Mouse (Mus musculus) heart, adult 2 months (tissue): ENCODE data around the gene Six2. TPM values are rescaled to one million over a fixed set of nuclear protein-coding genes. Genes with fewer than 3 reads are reported as not detected.

ENCODE experiments used
- DNase-seq, 2 experiments: peaks; one replicate each; pipeline ENCODE4 v3.0.0; 2021
- H3K27ac ChIP-seq: fragments of 200-600 bp; 2 replicates; pipeline ENCODE4 v1.8.1; 2022
- H3K27me3 ChIP-seq: fragments of 200-500 bp; 2 replicates; pipeline ENCODE4 v1.6.1; 2012; ENCODE audit warnings: mild to moderate bottlenecking, low read length, inconsistent platforms, mixed read lengths; ENCODE audit not compliant: control insufficient read depth, insufficient read depth
- H3K36me3 ChIP-seq: fragments of 200-500 bp; 2 replicates; pipeline ENCODE4 v1.6.1; 2012; ENCODE audit warnings: low read length, inconsistent platforms; ENCODE audit not compliant: control insufficient read depth, insufficient read depth
- H3K4me1 ChIP-seq: fragments of 200-500 bp; 2 replicates; pipeline ENCODE4 v1.6.1; 2011; ENCODE audit warnings: low read length; ENCODE audit not compliant: control insufficient read depth, insufficient read depth
- H3K4me3 ChIP-seq: fragments of 200-600 bp; 2 replicates; pipeline ENCODE4 v1.8.1; 2022
- H3K79me2 ChIP-seq: fragments of 200-500 bp; replicated peaks from 2 replicates; pipeline ENCODE4 v1.6.1; 2012; ENCODE audit warnings: mild to moderate bottlenecking, inconsistent platforms, low read length, moderate library complexity, mixed read lengths; ENCODE audit not compliant: control insufficient read depth, insufficient read depth
- H3K9ac ChIP-seq: fragments of 200-500 bp; 2 replicates; pipeline ENCODE4 v1.6.1; 2012; ENCODE audit warnings: low read depth, mild to moderate bottlenecking, control low read depth, inconsistent platforms, low read length, mixed read lengths
- CTCF ChIP-seq: fragments of 200-600 bp; IDR thresholded peaks from 2 replicates; pipeline ENCODE4 v1.8.1; 2022; ENCODE audit warnings: antibody characterized with exemption, mild to moderate bottlenecking, moderate library complexity
- EP300 ChIP-seq: fragments of 200-500 bp; IDR thresholded peaks from 2 replicates; pipeline ENCODE4 v1.6.1; 2011; ENCODE audit warnings: low read depth, low read length, control low read depth; ENCODE audit not compliant: insufficient read depth
- POLR2A ChIP-seq: fragments of 200-500 bp; IDR thresholded peaks from 2 replicates; pipeline ENCODE4 v1.6.1; 2011; ENCODE audit warnings: mild to moderate bottlenecking, low read depth, low read length, control low read depth; ENCODE audit not compliant: insufficient read depth
- WGBS: fragments of 180-500 bp; shearing (Covaris S2); methylation state at CpG from one replicate; pipeline ENCODE4 v1.1.7; 2018; 5-methylcytosine and 5-hydroxymethylcytosine counted together
- intact Hi-C: fragments of 180-260 bp; cut with DNase I; formaldehyde crosslinking; loops from one replicate; pipeline ENCODE4 v1.15.1; 2025
- polyA plus RNA-seq: library from polyadenylated mRNA; depleted of rRNA; stranded (reverse); fragments of >200 nt; gene quantifications from 2 replicates; pipeline ENCODE4 v1.2.3, GENCODE M21; 2012
- total RNA-seq, 2 experiments: library from RNA; stranded (reverse); gene quantifications; 2 replicates each; pipeline ENCODE4 v1.2.3; 2021

Gene Six2
- total and polyA plus RNA-seq, 3 experiments = 0.35 to 0.43 TPM; not detected in 1

- peaks cover 27% of the 10 kb centered on the region for H3K27me3 ChIP-seq
- intact Hi-C loops = no loop called here
- no peak overlapping the region for H3K27ac ChIP-seq
- H3K36me3 ChIP-seq = no peaks in the 10 kb centered on the region
- no peak for DNase-seq
- no peaks in the 10 kb centered on the region for H3K4me1 ChIP-seq
- no peak overlapping the region for H3K4me3 ChIP-seq
- no peak overlapping the region for H3K9ac ChIP-seq
- WGBS = 9% methylated on average over 23 of the region's 23 CpGs
- no peaks in the 10 kb centered on the region for H3K79me2 ChIP-seq
- TF ChIP-seq POLR2A = no peak
- no peak for TF ChIP-seq EP300
- TF ChIP-seq CTCF = no peak
These were observed 4.5 kb upstream of the Six2 start for GRCm38 (mm10) chr17:85692594-85692993.

GRCm38 (mm10) chr17:85691701-85692536 lies 3.8 kb upstream of the Six2 start:
- H3K36me3 ChIP-seq = no peaks in the 10 kb centered on the region
- no peak overlapping the region for H3K9ac ChIP-seq
- H3K4me1 ChIP-seq = no peaks in the 10 kb centered on the region
- TF ChIP-seq POLR2A = no peak
- TF ChIP-seq CTCF = no peak
- no peak for TF ChIP-seq EP300
- H3K4me3 ChIP-seq = no peak overlapping the region
- no peaks in the 10 kb centered on the region for H3K79me2 ChIP-seq
- H3K27me3 ChIP-seq = peaks cover 34% of the 10 kb centered on the region
- DNase-seq = peak in 1 of 2 experiments; percentile 10
- intact Hi-C loops = no loop called here
- 10% methylated on average over 43 of the region's 43 CpGs for WGBS
- no peak overlapping the region for H3K27ac ChIP-seq

DNA sequence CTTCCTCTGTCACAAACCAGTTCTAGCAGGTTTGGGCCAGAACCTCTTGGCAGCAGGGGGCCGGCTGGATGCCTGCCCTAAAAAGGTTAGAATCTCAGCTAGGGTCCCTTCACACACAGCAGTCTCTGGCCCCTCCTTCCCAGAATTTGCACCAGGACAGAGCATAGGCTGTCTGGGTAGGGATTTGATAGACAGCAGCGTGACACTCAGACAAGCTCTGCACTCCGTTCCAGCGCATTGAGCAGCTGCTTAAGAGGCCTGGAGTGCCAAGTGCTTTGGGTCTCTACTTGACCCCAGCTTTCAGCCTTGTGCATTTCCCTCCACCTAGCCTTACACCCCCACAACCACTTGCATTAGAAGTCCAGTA lies 2.9 kb upstream of the Six2 start:
- DNase-seq = no peak
- TF ChIP-seq POLR2A (no peak), EP300 (no peak), CTCF (no peak)
- intact Hi-C loops = no loop called here
- no peak overlapping the region for H3K4me3 ChIP-seq
- no peak overlapping the region for H3K9ac ChIP-seq
- H3K36me3 ChIP-seq = no peaks in the 10 kb centered on the region
- H3K27me3 ChIP-seq = peaks cover 37% of the 10 kb centered on the region
- H3K4me1 ChIP-seq = no peaks in the 10 kb centered on the region
- WGBS = 39% methylated on average over 4 of the region's 4 CpGs
- no peak overlapping the region for H3K27ac ChIP-seq
- no peaks in the 10 kb centered on the region for H3K79me2 ChIP-seq

- Histone ChIP-seq H3K9ac (no peak overlapping the region), H3K27ac (no peak overlapping the region; the same call in 1 of the 2 replicates), H3K79me2 (no peaks in the 10 kb centered on the region), H3K27me3 (peaks cover 42% of the 10 kb centered on the region), H3K4me1 (no peaks in the 10 kb centered on the region), H3K4me3 (no peak overlapping the region), H3K36me3 (no peaks in the 10 kb centered on the region)
- intact Hi-C loops = no loop called here
- no peak for DNase-seq
- TF ChIP-seq POLR2A (no peak), EP300 (no peak), CTCF (no peak)
- WGBS = 29% methylated on average over 6 of the region's 6 CpGs
These were observed 2.4 kb upstream of the Six2 start for GRCm38 (mm10) chr17:85690323-85690968.

GRCm38 (mm10) chr17:85689807-85690319 lies 1.8 kb upstream of the Six2 start:
- H3K27ac ChIP-seq = no peak overlapping the region; the same call in 1 of the 2 replicates
- H3K4me3 ChIP-seq = no peak overlapping the region
- H3K9ac ChIP-seq = no peak overlapping the region
- H3K79me2 ChIP-seq = no peaks in the 10 kb centered on the region
- peak in 1 of 2 experiments; percentile 7 for DNase-seq
- H3K27me3 ChIP-seq = peaks cover 48% of the 10 kb centered on the region
- WGBS = 35% methylated on average over 5 of the region's 5 CpGs
- no peaks in the 10 kb centered on the region for H3K4me1 ChIP-seq
- no peak for TF ChIP-seq CTCF
- no peak for TF ChIP-seq POLR2A
- H3K36me3 ChIP-seq = no peaks in the 10 kb centered on the region
- intact Hi-C loops = no loop called here

- intact Hi-C loops = no loop called here
- TF ChIP-seq EP300 (no peak), CTCF (peak; percentile 33)
- H3K4me1 ChIP-seq = no peaks in the 10 kb centered on the region
- H3K27ac ChIP-seq = peak overlapping the region; percentile 27
- peaks cover 45% of the 10 kb centered on the region for H3K27me3 ChIP-seq
- no peak overlapping the region for H3K9ac ChIP-seq
- H3K36me3 ChIP-seq = no peaks in the 10 kb centered on the region
- peak overlapping the region; percentile 38 for H3K4me3 ChIP-seq
- 4% methylated on average over 35 of the region's 35 CpGs for WGBS
- DNase-seq = peak; percentile 64 to 73
- H3K79me2 ChIP-seq = no peaks in the 10 kb centered on the region
These were observed 1.1 kb upstream of the Six2 start for GRCm38 (mm10) chr17:85688911-85689806.
